ENCODE assay signal across 10 mouse cellular contexts in genomic region chr1:46580385-46580784, GRCm38 (mm10).
DNase-seq lines count a peak whose midpoint lies in the region; ATAC-seq and TF ChIP-seq lines count a peak whose summit lies in the region.
"Had no signal": no experiment of that assay in that cellular context is flagged by ENCODE, and none has a peak within 500 bp of the region (broad histone marks: within the 10 kb centered on the region; RNA-seq: fewer than 3 reads in every experiment).

No protein-coding gene starts in this region.

- 27% methylated on average over 3 of the region's 3 CpGs for WGBS in heart, adult 2 months
- WGBS in lung, postnatal 0 days: 25% methylated on average over 3 of the region's 3 CpGs

- TF ChIP-seq CTCF in heart, adult 2 months (IDR thresholded peaks at IDR 0.05): peak; percentile 53
- TF ChIP-seq CTCF in lung, postnatal 0 days (IDR thresholded peaks at IDR 0.05): peak; percentile 28; the same call in 1 of the 2 replicates
- peak; percentile 35 for TF ChIP-seq CTCF in Patski (IDR thresholded peaks at IDR 0.05)

- no peaks in the 10 kb centered on the region for H3K27me3 ChIP-seq in heart, adult 2 months (ENCODE audit: control insufficient read depth, insufficient read depth, low read length)
- H3K27me3 ChIP-seq in lung, postnatal 0 days (replicated peaks; ENCODE audit: insufficient read depth, low read length): no peaks in the 10 kb centered on the region
- H3K27me3 ChIP-seq in Patski: no peaks in the 10 kb centered on the region
- H3K27me3 ChIP-seq: liver, embryonic 15.5 days had no signal

- intact Hi-C loops in heart, adult 2 months (cut with DNase I): loop anchor here (5.0 kb wide), 1 partner anchor 387 kb away; no protein-coding TSS in a partner anchor
- intact Hi-C loops in left cerebral cortex, postnatal 25 days (cut with DNase I): loop anchor here (5.0 kb wide), 1 partner anchor 392 kb away; no protein-coding TSS in a partner anchor

- H3K9ac ChIP-seq in heart, adult 2 months (ENCODE audit: low read depth, low read length): no peak overlapping the region
- no peak overlapping the region for H3K9ac ChIP-seq in lung, postnatal 0 days (replicated peaks; ENCODE audit: low read depth)
- H3K9ac ChIP-seq: liver, embryonic 15.5 days had no signal

- H3K27ac ChIP-seq in heart, adult 2 months: no peak overlapping the region
- H3K27ac ChIP-seq in lung, postnatal 0 days (ENCODE audit: low read length): no peak overlapping the region
- H3K27ac ChIP-seq: liver, embryonic 15.5 days had no signal

- no peak overlapping the region for H3K4me2 ChIP-seq in lung, postnatal 0 days (replicated peaks; ENCODE audit: low read depth, low read length)
- H3K4me2 ChIP-seq: liver, embryonic 15.5 days had no signal

- DNase-seq in heart, adult 2 months: no peak
- no peak for DNase-seq in heart, adult 11 months
- DNase-seq in lung, postnatal 0 days (ENCODE audit: low spot score): peak; percentile 9
- no peak for DNase-seq in lung, postnatal 4 days
- DNase-seq in Patski (ENCODE audit: low read depth, low spot score): no peak
- peak; percentile 39 to 57 for DNase-seq in left cerebral cortex, postnatal 25 days (ENCODE audit: low spot score in 2 of 2)
- no peak for DNase-seq in c-Kit-positive CD71-positive TER-119-positive erythroid progenitor cells, embryonic 14.5 days (ENCODE audit: low spot score)
- DNase-seq: cerebellum, adult 9-11 months had no signal

- H3K4me3 ChIP-seq in heart, adult 2 months: no peak overlapping the region
- H3K4me3 ChIP-seq in lung, postnatal 0 days (ENCODE audit: low read depth, low read length): no peak overlapping the region
- H3K4me3 ChIP-seq: liver, embryonic 15.5 days had no signal

- H3K79me2 ChIP-seq in heart, adult 2 months (replicated peaks; ENCODE audit: control insufficient read depth, insufficient read depth, low read length): no peaks in the 10 kb centered on the region

- no peak for TF ChIP-seq EP300 in heart, adult 2 months (IDR thresholded peaks at IDR 0.05; ENCODE audit: insufficient read depth, low read depth, low read length)
- TF ChIP-seq EP300 in lung, postnatal 0 days (IDR thresholded peaks at IDR 0.05): no peak

- H3K36me3 ChIP-seq in heart, adult 2 months (ENCODE audit: control insufficient read depth, insufficient read depth, low read length): no peaks in the 10 kb centered on the region
- H3K36me3 ChIP-seq in lung, postnatal 0 days (ENCODE audit: insufficient read depth, low read length): no peaks in the 10 kb centered on the region
- H3K36me3 ChIP-seq: liver, embryonic 15.5 days had no signal

- in situ Hi-C loops in Patski (cut with MboI; ENCODE audit: low pct_unique_long_range_greater_than_20kb): loop anchor here (25.0 kb wide), 2 partner anchors 257 to 332 kb away; no protein-coding TSS in a partner anchor

- CTCF ChIA-PET in Patski (lab: Charles Lee): interaction anchor here (1.2 to 1.4 kb wide), 3 partner anchors 10 to 391 kb away, joined by 3 to 4 read pairs (median 3); no protein-coding TSS in a partner anchor

- no peak for TF ChIP-seq POLR2A in heart, adult 2 months (IDR thresholded peaks at IDR 0.05; ENCODE audit: insufficient read depth, low read depth, low read length)

- POLR2A ChIA-PET in Patski (lab: Charles Lee): no interaction called here

- no peaks in the 10 kb centered on the region for H3K4me1 ChIP-seq in heart, adult 2 months (ENCODE audit: control insufficient read depth, insufficient read depth, low read length)
- H3K4me1 ChIP-seq in lung, postnatal 0 days (ENCODE audit: insufficient read depth, low read depth, low read length): no peaks in the 10 kb centered on the region
- H3K4me1 ChIP-seq: liver, embryonic 15.5 days had no signal

- H3K9me3 ChIP-seq in lung, postnatal 0 days (ENCODE audit: low read length): no peaks in the 10 kb centered on the region
- H3K9me3 ChIP-seq: liver, embryonic 15.5 days had no signal

- no peak for ATAC-seq in lung, postnatal 0 days
- no peak for ATAC-seq in Patski
- ATAC-seq in megakaryocyte progenitor cell, adult 5-6 weeks (replicated peaks; ENCODE audit: poor library complexity): no peak

Comparison
In these comparisons a context has a peak if more than half of its experiments do, and no peak if none do; other contexts are left out.
1. DNase-seq: peak in lung, postnatal 0 days (single experiment) and left cerebral cortex, postnatal 25 days (2 of 2); none in heart, adult 2 months (0 of 2), heart, adult 11 months (single experiment), lung, postnatal 4 days (0 of 2), Patski (single experiment) and c-Kit-positive CD71-positive TER-119-positive erythroid progenitor cells, embryonic 14.5 days (single experiment).
2. Peak in every context shown above with its lines, with median percentiles within 50 percentile points of each other: CTCF ChIP-seq.